Mouse (Mus musculus): ENCODE measurements around the gene Vwa7.
"Not testable (repeated sequence)": the region's sequence is repeated elsewhere in the genome, so short reads cannot be mapped to it uniquely, and the experiment has no call there.

Vwa7 gene

GRCm38 (mm10) chr17:35000717-35001451 lies 15.5 kb upstream of the Vwa7 start, which contains the start of gene Vars:
Gene Vars, plus strand, starts transcription at chr17:35000987.
- DNase-seq: peak; percentile 91 to 94

GRCm38 (mm10) chr17:35001452-35002152 lies 14.8 kb upstream of the Vwa7 start:
- peak in 1 of 2 experiments; percentile 40 for DNase-seq

GRCm38 (mm10) chr17:35002153-35002865 lies 14.1 kb upstream of the Vwa7 start:
- no peak for DNase-seq

- no peak for DNase-seq
Measured at GRCm38 (mm10) chr17:35003022-35003838, 13.1 kb upstream of the Vwa7 start.

- DNase-seq: no peak
Measured at GRCm38 (mm10) chr17:35004075-35004717, 12.2 kb upstream of the Vwa7 start.

- no peak for DNase-seq
Measured at GRCm38 (mm10) chr17:35005158-35005557, 11.2 kb upstream of the Vwa7 start.

- not testable (repeated sequence) for DNase-seq
Measured at GRCm38 (mm10) chr17:35005902-35006301, 10.5 kb upstream of the Vwa7 start.

GRCm38 (mm10) chr17:35007387-35007991 lies 8.9 kb upstream of the Vwa7 start:
- no peak for DNase-seq

GRCm38 (mm10) chr17:35009586-35009985 lies 6.8 kb upstream of the Vwa7 start:
- no peak for DNase-seq

- no peak for DNase-seq
Measured at GRCm38 (mm10) chr17:35011440-35011839, 4.9 kb upstream of the Vwa7 start.

- DNase-seq: no peak
Measured at GRCm38 (mm10) chr17:35012430-35012829, 3.9 kb upstream of the Vwa7 start.

- DNase-seq: no peak
Measured at GRCm38 (mm10) chr17:35013221-35013620, 3.2 kb upstream of the Vwa7 start.

GRCm38 (mm10) chr17:35015296-35015695 lies 1.1 kb upstream of the Vwa7 start:
- DNase-seq: no peak

- DNase-seq: no peak
Measured at GRCm38 (mm10) chr17:35016791-35017705, 669 bp downstream of the Vwa7 start.

- no peak for DNase-seq
Measured at GRCm38 (mm10) chr17:35017706-35018030, 1.3 kb downstream of the Vwa7 start.

- DNase-seq: no peak
Measured at GRCm38 (mm10) chr17:35018171-35018570, 1.8 kb downstream of the Vwa7 start.

- no peak for DNase-seq
Measured at GRCm38 (mm10) chr17:35019894-35020293, 3.5 kb downstream of the Vwa7 start.

- DNase-seq: no peak
Measured at GRCm38 (mm10) chr17:35020551-35020950, 4.2 kb downstream of the Vwa7 start.

GRCm38 (mm10) chr17:35021163-35021808 lies 4.9 kb downstream of the Vwa7 start:
- DNase-seq: peak; percentile 85 to 92

GRCm38 (mm10) chr17:35021842-35022477 lies 5.6 kb downstream of the Vwa7 start:
- peak; percentile 54 to 72 for DNase-seq

Data from lung, postnatal 4 days (tissue).